ENCODE assay signal across 8 mouse cellular contexts in genomic region chr19:3986334-3986733, GRCm38 (mm10). TPM values are rescaled to one million over a fixed set of nuclear protein-coding genes. Genes with fewer than 3 reads are reported as not detected.
DNase-seq lines count a peak whose midpoint lies in the region; ATAC-seq and TF ChIP-seq lines count a peak whose summit lies in the region.

Gene Acy3 (plus strand): TSS chr19:3986570.

- H3K79me2 ChIP-seq in liver, adult 2 months (ENCODE audit: control insufficient read depth, insufficient read depth, low read length), result no peaks in the 10 kb centered on the region

- peaks cover 6% of the 10 kb centered on the region; the same call in 1 of the 2 replicates for H3K9me3 ChIP-seq in midbrain, embryonic 10.5 days (replicated peaks)
- peaks cover 3% of the 10 kb centered on the region; the same call in 1 of the 2 replicates for H3K9me3 ChIP-seq in midbrain, embryonic 13.5 days

- H3K4me1 ChIP-seq in midbrain, embryonic 10.5 days, result peaks cover 46% of the 10 kb centered on the region
- peaks cover 13% of the 10 kb centered on the region for H3K4me1 ChIP-seq in midbrain, embryonic 13.5 days (replicated peaks)
- peaks cover 20% of the 10 kb centered on the region for H3K4me1 ChIP-seq in brown adipose tissue, adult 24 weeks (ENCODE audit: control insufficient read depth, insufficient read depth, insufficient read length, low read length)
- H3K4me1 ChIP-seq in liver, adult 2 months (ENCODE audit: control insufficient read depth, insufficient read depth, low read length), result peaks cover 28% of the 10 kb centered on the region

- no peak within 1 kb of the TSS for H3K9ac ChIP-seq in midbrain, embryonic 13.5 days (replicated peaks)
- peak within 1 kb of the TSS; percentile 71 for H3K9ac ChIP-seq in liver, adult 2 months (ENCODE audit: low read depth, low read length)

- H3K4me3 ChIP-seq in midbrain, embryonic 10.5 days, result no peak within 1 kb of the TSS
- no peak within 1 kb of the TSS for H3K4me3 ChIP-seq in midbrain, embryonic 13.5 days (replicated peaks)
- peak within 1 kb of the TSS; percentile 45 for H3K4me3 ChIP-seq in brown adipose tissue, adult 24 weeks (ENCODE audit: insufficient read depth, low read depth, low read length)
- H3K4me3 ChIP-seq in liver, adult 2 months (ENCODE audit: insufficient read depth, low read depth, low read length), result peak within 1 kb of the TSS; percentile 44

- no peak for DNase-seq in midbrain, embryonic 10.5 days (ENCODE audit: low spot score)
- DNase-seq in gonadal fat pad, adult 2 months (ENCODE audit: low read depth), result no peak
- DNase-seq in kidney, adult 11 months, result peak; percentile 97
- DNase-seq in liver, adult 2 months (ENCODE audit: extremely low read depth, low read depth, low spot score), result peak; percentile 93
- DNase-seq in ovary, postnatal 10 days (ENCODE audit: low spot score), result peak; percentile 67

- H3K27ac ChIP-seq in midbrain, embryonic 10.5 days (replicated peaks), result peak within 1 kb of the TSS; percentile 69
- H3K27ac ChIP-seq in midbrain, embryonic 13.5 days, result no peak within 1 kb of the TSS
- peak within 1 kb of the TSS; percentile 83 for H3K27ac ChIP-seq in brown adipose tissue, adult 24 weeks (replicated peaks; ENCODE audit: low read depth, low read length)
- peak within 1 kb of the TSS; percentile 97 for H3K27ac ChIP-seq in liver, adult 2 months (replicated peaks; ENCODE audit: insufficient read depth, low read depth, low read length)

- 23% methylated on average over 8 of the region's 8 CpGs for WGBS in midbrain, embryonic 10.5 days
- 19% methylated on average over 8 of the region's 8 CpGs for whole genome bisulfite sequencing in midbrain, embryonic 13.5 days
- WGBS in liver, adult 2 months, result 4% methylated on average over 8 of the region's 8 CpGs

- H3K36me3 ChIP-seq in midbrain, embryonic 10.5 days, result no peaks in the 10 kb centered on the region
- no peaks in the 10 kb centered on the region for H3K36me3 ChIP-seq in midbrain, embryonic 13.5 days
- peaks cover 3% of the 10 kb centered on the region; the same call in 1 of the 2 replicates for H3K36me3 ChIP-seq in liver, adult 2 months (ENCODE audit: control insufficient read depth, insufficient read depth, low read length)

- peak; percentile 99 for TF ChIP-seq POLR2A in liver, adult 2 months (IDR thresholded peaks at IDR 0.05; ENCODE audit: extremely low read depth, insufficient read depth, low read length)

- no peak within 1 kb of the TSS for H3K4me2 ChIP-seq in midbrain, embryonic 13.5 days (replicated peaks)

- no peak for TF ChIP-seq CTCF in liver, adult 2 months (IDR thresholded peaks at IDR 0.05; ENCODE audit: low read depth, low read length)

- ATAC-seq in midbrain, embryonic 13.5 days, result no peak
- no peak for ATAC-seq in erythroblast, adult 5-6 weeks (replicated peaks; ENCODE audit: low FRiP score, poor library complexity, severe bottlenecking)

- H3K27me3 ChIP-seq in midbrain, embryonic 10.5 days (ENCODE audit: low read depth, poor library complexity, severe bottlenecking), result 0 out of 2 replicates have a peak, but pooled peaks cover 9% of the 10 kb centered on the region
- H3K27me3 ChIP-seq in midbrain, embryonic 13.5 days, result no peaks in the 10 kb centered on the region
- no peaks in the 10 kb centered on the region for H3K27me3 ChIP-seq in liver, adult 2 months (ENCODE audit: control insufficient read depth, insufficient read depth, low read length)

RNA-seq across cellular contexts. Expression of gene Acy3, which starts in this region (rescaled TPM):
- 1.1 and 2.0 TPM in 2 replicates for polyA plus RNA-seq in midbrain, embryonic 10.5 days (2016; fragmentation: Nextera tagmentation; extraction: Ambion mirVana)
- 1.2 and 1.5 TPM in 2 replicates for polyA plus RNA-seq in midbrain, embryonic 13.5 days (2015; fragmentation: Nextera tagmentation; extraction: Ambion mirVana)
- 33.3 and 40.6 TPM in 2 replicates for polyA plus RNA-seq in brown adipose tissue, adult 24 weeks (2012; ENCODE audit: insufficient read depth, insufficient read length, missing spikeins)
- 45.4 and 50.9 TPM in 2 replicates for polyA plus RNA-seq in gonadal fat pad, adult 2 months (2012; rRNA removed)
- total RNA-seq in liver, adult 2 months (2014; rRNA removed), result 44.3 and 49.8 TPM in 2 replicates
- 232 and 326 TPM in 2 replicates for polyA plus RNA-seq in liver, adult 2 months (2012; rRNA removed)
- 1.5 TPM in 1 of 2 replicates, not detected in the other for total RNA-seq in erythroblast, adult 5-6 weeks (2015; ENCODE audit: low replicate concordance)
- total RNA-seq in erythroblast, adult 5-6 weeks (2017; ENCODE audit: low replicate concordance), result 0.56 TPM in 1 of 2 replicates, not detected in the other

Comparison
In these comparisons a context has a peak if more than half of its experiments do, and no peak if none do; other contexts are left out.
1. RNA of gene Acy3 (total RNA-seq): 44.3 to 49.8 TPM in liver, adult 2 months; 0.56 to 1.5 TPM in erythroblast, adult 5-6 weeks; every median in the first group is over 10 times any median in the second.
2. RNA of gene Acy3 (polyA plus RNA-seq): 232 to 326 TPM in liver, adult 2 months, 45.4 to 50.9 TPM in gonadal fat pad, adult 2 months and 33.3 to 40.6 TPM in brown adipose tissue, adult 24 weeks; 1.1 to 2.0 TPM in midbrain, embryonic 10.5 days and 1.2 to 1.5 TPM in midbrain, embryonic 13.5 days; every median in the first group is over 10 times any median in the second.
3. DNase-seq: peak in kidney, adult 11 months (single experiment), liver, adult 2 months (single experiment) and ovary, postnatal 10 days (single experiment); none in midbrain, embryonic 10.5 days (single experiment) and gonadal fat pad, adult 2 months (single experiment).
4. H3K4me3 ChIP-seq: peak in brown adipose tissue, adult 24 weeks (single experiment) and liver, adult 2 months (single experiment); none in midbrain, embryonic 10.5 days (single experiment) and midbrain, embryonic 13.5 days (single experiment).